Mouse (Mus musculus): ENCODE measurements around the gene Rpl11.
"Not testable (repeated sequence)": the region's sequence is repeated elsewhere in the genome, so short reads cannot be mapped to it uniquely, and the experiment has no call there.

Gene Rpl11

GRCm38 (mm10) chr4:136053247-136053596 is at the start of gene Rpl11:
TSS of gene Rpl11 (minus strand) at chr4:136053428.
- DNase-seq = peak; percentile 93 to 94

DNA sequence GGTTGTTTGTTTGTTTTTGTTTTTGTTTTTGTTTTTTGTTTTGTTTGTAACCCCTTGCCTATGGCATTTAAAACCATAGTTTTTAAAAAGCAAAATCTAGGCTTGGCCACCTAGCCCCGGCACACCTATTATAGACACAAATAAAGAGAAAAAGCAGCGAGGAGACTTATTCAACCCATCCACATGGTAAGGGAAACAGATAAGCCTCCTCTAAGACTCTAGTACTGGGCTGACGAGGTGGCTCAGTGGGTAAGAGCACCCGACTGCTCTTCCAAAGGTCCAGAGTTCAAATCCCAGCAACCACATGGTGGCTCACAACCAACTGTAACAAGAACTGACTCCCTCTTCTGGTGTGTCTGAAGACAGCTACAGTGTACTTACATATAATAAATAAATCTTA is 48.5 kb upstream of the Rpl11 start:
- DNase-seq = not testable (repeated sequence)

DNA sequence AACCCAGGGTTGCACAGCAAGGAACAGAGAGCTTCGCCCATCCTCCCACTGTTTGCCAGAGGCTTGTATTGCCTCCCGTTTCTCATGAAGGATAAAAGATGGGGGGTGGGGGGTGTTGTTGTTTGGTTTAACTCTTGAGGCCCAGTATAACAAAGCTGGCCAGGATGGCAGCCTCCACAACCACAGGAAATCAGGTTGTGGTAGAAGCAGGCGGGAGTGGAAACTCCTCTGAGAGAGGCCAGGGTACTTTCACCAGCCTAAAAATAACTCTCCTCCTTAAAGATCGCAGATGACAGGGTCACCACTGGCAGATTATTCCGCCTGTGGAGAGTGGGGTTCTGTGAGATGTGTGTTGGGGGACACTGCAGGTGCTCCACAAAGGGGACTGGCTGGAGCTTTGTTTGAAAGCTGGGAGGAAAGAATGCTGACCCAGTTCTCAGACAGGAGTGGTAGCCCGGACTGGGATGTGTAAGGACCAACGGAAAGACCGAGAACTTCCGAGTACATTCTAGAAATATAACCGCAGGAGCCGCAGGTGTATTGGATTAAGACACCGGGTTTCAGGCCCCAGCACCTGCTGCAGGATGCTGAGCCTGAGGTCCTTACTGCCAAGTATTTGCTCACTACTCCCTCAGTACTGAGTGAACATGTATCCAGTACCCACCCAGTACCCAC is 47.3 kb upstream of the Rpl11 start:
- no peak for DNase-seq

- no peak for DNase-seq
Observed at GRCm38 (mm10) chr4:136098446-136098845, 45.2 kb upstream of the Rpl11 start.

DNA sequence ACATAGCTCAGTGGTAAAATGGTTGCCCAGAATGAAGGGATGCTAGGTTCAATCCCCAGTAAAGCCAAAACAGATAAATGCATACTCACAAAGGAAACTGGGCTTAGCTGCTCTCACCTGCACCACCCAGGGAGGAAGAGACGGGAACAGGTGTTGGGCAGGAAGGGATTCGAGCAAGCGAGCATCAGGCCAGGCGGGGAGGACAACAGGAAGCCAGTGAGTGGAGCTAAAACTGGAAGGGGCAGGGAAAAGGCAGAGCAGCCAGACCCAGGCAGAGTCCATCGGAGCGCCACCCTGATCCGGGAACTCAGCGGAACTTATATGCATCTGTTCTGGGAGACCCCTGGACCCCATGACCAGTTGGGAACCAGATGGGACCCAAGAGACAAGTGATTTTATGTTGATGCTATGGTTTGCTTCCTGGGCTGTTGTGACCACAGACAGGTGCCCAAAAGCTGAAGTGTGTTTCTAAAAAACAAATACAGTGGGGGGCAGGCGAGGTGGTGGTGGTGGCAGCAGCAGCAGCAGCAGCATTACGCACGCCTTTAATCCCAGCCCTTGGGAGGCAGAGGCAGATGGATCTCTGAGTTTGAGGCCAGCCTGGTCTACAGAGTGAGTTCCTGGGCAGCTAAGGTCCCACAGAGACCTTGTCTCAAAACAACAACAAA is 43.4 kb upstream of the Rpl11 start:
- DNase-seq = no peak

GRCm38 (mm10) chr4:136095490-136096105 is 42.4 kb upstream of the Rpl11 start:
- DNase-seq = no peak

DNA sequence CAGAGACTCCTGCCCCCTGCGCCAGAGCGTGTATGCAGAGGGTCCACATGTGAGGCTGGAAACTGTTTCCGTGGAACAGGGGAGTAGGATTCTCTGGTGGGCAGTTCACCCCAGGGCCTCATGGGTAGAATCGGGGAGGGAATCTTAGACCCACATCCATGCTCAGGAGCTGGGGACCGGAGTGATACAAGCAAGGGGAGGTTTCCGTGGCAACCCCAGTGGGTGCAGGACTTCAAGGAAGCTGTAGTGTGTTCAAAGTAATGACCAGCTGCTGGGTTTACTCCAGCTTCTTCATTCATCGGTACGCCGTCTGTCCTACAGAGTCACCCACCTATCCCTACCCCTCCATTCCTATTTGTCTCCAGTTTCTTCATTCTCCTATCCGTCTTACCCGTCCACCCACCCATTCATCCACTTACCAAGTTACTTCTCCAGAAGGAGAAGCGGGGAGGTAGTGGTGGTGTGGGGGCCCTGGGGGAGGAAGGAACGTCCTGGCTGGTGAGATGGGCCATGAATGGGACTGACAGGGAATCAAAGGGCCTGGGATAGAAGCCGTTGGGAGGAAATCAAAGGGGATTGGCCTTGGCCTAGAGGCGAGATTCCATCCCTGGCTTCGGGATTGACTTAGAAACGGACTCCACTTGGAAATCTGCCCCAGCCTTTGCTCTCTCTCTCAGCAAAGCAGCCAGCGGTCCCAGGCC is 41.4 kb upstream of the Rpl11 start:
- DNase-seq = peak; percentile 46 to 57

DNA sequence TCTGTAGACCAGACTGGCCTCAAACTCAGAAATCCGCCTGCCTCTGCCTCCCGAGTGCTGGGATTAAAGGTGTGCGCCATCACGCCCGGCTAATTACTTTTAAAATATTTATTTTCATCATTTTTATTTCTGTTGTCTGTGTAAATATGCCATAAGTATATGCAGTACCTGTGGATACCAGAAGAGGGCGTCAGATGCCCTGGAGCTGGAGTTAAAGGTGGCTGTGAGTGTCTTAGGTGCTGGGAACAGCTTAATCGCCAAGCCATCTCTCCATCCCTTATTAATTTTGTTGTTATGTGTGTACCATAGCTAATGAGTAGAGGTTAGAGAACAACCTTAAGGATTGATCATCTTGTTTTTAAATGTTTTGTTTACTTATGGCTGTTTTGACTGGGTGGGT is 39.3 kb upstream of the Rpl11 start:
- no peak for DNase-seq

DNA sequence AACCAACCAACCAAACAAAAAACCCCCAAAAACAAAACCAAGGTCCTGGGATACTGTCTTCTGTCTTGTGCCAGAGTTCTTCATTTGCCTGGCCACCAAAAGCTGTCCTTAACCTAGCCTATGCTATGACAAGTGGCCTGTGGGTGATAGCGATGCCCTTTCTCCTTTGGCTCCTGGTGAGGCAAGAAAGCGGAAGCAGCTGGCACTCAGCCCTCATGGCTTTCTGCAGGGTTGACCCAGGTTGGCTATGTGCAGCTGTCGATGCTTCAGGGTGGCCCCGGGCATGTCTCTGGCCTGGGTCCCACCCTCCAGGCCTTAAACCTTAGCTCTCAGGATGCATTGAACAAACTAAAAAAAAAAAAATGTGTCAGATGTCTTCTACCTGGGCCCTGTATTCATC is 38.1 kb upstream of the Rpl11 start:
- peak in 1 of 2 experiments; percentile 20 for DNase-seq

DNA sequence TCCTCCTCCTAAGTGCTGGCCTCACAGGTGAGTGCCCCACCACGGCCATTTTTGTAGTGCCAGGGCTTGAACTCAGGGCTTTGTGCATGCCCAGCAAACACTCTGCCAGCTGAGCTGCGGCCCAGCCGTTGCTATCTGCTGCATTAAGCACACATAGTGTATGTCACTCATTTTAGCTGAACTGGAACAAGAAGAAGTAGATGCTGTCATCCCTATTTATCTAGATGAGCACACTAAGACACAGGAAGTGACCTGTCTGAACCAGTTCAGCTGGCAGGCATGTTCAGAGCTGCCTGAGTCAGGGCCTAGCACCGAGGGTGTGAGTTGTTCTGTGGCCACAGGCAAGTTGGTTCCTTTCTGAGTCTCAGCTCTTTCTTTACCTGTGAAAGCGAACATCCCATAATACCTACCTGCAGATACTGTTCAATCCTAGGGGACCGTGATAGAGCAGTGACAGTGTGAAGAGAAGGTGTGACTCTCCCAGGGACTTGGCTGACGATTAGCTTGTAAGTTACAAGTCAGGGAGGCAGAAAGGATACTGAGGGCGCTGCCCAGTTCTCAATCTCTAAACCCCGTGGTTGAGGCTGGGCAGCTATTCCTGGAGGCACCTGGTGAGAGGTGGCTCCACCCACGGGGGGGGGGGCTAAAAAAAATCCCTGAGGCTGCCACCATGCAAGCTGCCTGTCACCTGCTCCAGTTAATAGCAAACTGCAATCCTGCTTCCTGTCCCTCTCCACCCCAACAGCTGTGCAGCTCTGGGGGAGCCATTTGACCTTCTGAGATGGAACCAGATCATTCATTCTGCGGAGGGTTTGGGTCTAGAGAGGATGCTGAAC is 36.7 kb upstream of the Rpl11 start:
- DNase-seq = no peak

GRCm38 (mm10) chr4:136088971-136089747 is 35.9 kb upstream of the Rpl11 start:
- no peak for DNase-seq

DNA sequence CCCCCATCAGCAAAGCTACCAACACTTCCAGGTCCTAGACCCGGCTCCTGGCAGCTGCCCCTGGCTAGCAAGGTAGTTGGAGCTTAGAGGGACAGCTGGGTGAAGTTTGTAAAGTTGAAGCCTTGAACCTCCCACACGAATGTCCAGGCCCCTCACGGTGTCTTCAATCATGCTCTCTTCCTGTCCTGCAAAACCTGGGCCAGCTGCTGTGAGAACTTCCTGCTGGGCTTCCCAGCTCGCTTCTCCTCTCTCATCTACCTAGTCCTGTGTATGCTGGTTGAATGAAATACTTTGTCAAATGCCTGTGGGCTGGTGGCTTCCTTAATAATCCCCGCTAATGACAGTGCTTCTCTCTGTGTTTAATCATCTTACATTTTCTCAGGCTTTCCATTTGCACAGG is 35.1 kb upstream of the Rpl11 start:
- no peak for DNase-seq

- no peak for DNase-seq
Observed at GRCm38 (mm10) chr4:136087261-136087660, 34.0 kb upstream of the Rpl11 start.

GRCm38 (mm10) chr4:136084840-136085239 is 31.6 kb upstream of the Rpl11 start:
- no peak for DNase-seq

- DNase-seq = no peak
Observed at GRCm38 (mm10) chr4:136083269-136084105, 30.3 kb upstream of the Rpl11 start.

DNA sequence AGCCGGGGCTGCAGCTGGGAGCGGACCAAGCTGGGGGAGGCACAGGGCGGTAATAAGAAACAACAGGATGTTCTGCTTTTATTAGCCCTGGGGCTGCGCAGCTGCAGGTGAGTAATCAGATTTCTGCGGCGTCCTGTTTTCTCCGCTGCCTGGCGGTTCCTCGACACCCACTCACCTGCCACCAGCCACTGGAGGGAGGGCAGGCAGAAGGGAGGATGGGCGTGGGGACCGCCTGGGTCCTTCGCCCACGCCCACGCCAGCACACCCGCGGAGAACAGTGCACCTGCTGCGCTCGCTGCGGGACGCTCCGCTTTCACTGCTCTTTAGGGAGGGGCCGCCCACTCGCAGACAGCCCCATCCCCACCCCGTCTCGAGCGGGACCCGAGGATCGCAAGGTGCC is 28.5 kb upstream of the Rpl11 start:
- no peak for DNase-seq

GRCm38 (mm10) chr4:136078649-136079048 is 25.4 kb upstream of the Rpl11 start:
- DNase-seq = no peak

GRCm38 (mm10) chr4:136076776-136077538 is 23.7 kb upstream of the Rpl11 start:
- DNase-seq = no peak

DNA sequence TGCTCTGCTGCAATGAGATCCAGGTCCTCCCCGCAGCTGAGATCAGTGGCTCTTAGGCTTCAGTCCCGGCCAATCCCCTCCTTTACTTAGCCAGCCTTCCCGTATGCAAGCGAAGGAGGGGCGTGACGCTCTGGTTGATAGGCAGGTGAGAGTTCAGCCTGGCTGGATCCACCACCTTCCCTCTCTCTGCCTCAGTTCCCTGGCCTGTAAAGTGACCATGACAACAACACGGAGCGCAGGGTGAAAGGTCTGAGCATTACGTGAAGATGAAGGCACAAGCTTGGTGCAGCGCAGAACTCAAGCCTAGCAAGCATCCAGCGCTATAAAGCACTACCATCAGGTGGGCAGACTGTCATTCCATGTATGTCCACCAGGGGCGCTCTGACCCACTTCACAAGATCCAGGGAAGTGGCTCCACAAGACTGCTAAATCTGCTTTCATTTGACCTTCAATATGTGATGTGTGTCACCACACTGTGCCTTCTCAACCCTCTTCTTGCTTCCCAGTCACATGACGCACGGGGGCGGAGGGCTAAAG is 18.0 kb upstream of the Rpl11 start:
- DNase-seq = peak; percentile 84 to 90

DNA sequence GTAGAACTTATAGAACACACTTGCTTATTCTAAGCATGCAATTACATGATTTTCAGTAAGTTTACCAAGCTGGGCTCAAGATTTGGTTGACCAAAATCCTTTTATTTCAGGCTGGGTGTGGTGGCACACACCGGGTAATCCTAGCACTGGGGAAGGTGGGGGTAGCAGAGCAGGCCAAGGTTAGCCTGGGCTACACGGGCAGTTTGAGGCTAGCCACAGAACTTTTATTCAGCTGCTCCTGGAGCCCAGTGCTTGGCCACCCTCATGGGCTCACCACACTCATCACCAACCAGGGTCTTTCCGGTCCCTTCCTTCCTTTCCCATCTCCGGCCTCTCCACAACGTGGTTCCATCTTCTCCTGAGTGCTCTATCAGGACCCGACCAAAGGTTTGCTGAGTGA is 17.4 kb upstream of the Rpl11 start:
- DNase-seq = no peak
